In genomic region chr12:69360997-69361899, GRCm38 (mm10) we compare ENCODE assay signal across 8 mouse cellular contexts. TPM values are rescaled to one million over a fixed set of nuclear protein-coding genes. Genes with fewer than 3 reads are reported as not detected.
A peak's percentile ranks its signal among the peaks of the same experiment; 100 is the strongest.
DNase-seq lines count a peak whose midpoint lies in the region; ATAC-seq and TF ChIP-seq lines count a peak whose summit lies in the region.
"Not testable (repeated sequence)": the region's sequence is repeated elsewhere in the genome, so short reads cannot be mapped to it uniquely, and the experiment has no call there.

No protein-coding gene starts in this region.

- peak overlapping the region; percentile 69 for H3K4me2 ChIP-seq in embryonic facial prominence, embryonic 13.5 days
- H3K4me2 ChIP-seq in limb, embryonic 13.5 days (replicated peaks): peak overlapping the region; percentile 72
- H3K4me2 ChIP-seq in midbrain, embryonic 16.5 days (ENCODE audit: low read length): peak overlapping the region; percentile 75

- not testable (repeated sequence) for H3K27me3 ChIP-seq in embryonic facial prominence, embryonic 13.5 days; heart, adult 2 months (ENCODE audit: control insufficient read depth, insufficient read depth, low read length); limb, embryonic 13.5 days; midbrain, embryonic 16.5 days (ENCODE audit: control insufficient read depth, insufficient read depth, low read depth, low read length)

- H3K79me2 ChIP-seq in heart, adult 2 months (replicated peaks; ENCODE audit: control insufficient read depth, insufficient read depth, low read length): not testable (repeated sequence)

- H3K9me3 ChIP-seq in embryonic facial prominence, embryonic 13.5 days; limb, embryonic 13.5 days; midbrain, embryonic 16.5 days (replicated peaks; ENCODE audit: control insufficient read depth, low read length, poor library complexity, severe bottlenecking): not testable (repeated sequence)

- not testable (repeated sequence) for H3K4me1 ChIP-seq in embryonic facial prominence, embryonic 13.5 days; heart, adult 2 months (ENCODE audit: control insufficient read depth, insufficient read depth, low read length); midbrain, embryonic 16.5 days (ENCODE audit: control insufficient read depth, insufficient read depth, low read length)
- H3K4me1 ChIP-seq in limb, embryonic 13.5 days: peaks cover 14% of the 10 kb centered on the region

- TF ChIP-seq CTCF in heart, adult 2 months (IDR thresholded peaks at IDR 0.05): peak; percentile 35

- peak; percentile 96 for ATAC-seq in embryonic facial prominence, embryonic 13.5 days (ENCODE audit: insufficient number of reproducible peaks, insufficient read depth, low FRiP score, low TSS enrichment, low read depth)
- peak; percentile 97 for ATAC-seq in limb, embryonic 13.5 days (ENCODE audit: low FRiP score, low read depth)
- peak; percentile 96 for ATAC-seq in midbrain, embryonic 16.5 days

- peak; percentile 62; the same call in 1 of the 2 replicates for TF ChIP-seq EP300 in heart, adult 2 months (IDR thresholded peaks at IDR 0.05; ENCODE audit: insufficient read depth, low read depth, low read length)

- H3K27ac ChIP-seq in embryonic facial prominence, embryonic 13.5 days: peak overlapping the region; percentile 98
- peak overlapping the region; percentile 91 for H3K27ac ChIP-seq in heart, adult 2 months
- H3K27ac ChIP-seq in limb, embryonic 13.5 days: peak overlapping the region; percentile 98
- peak overlapping the region; percentile 89 for H3K27ac ChIP-seq in midbrain, embryonic 16.5 days (ENCODE audit: low read length)

- peak; percentile 95 for TF ChIP-seq POLR2A in heart, adult 2 months (IDR thresholded peaks at IDR 0.05; ENCODE audit: insufficient read depth, low read depth, low read length)

- intact Hi-C loops in heart, adult 2 months (cut with DNase I): loop anchor here (5.0 to 10.0 kb wide), 2 partner anchors 321 to 534 kb away; partner anchors contain the start of genes Atl1, Map4k5 and Sos2

- H3K9ac ChIP-seq in embryonic facial prominence, embryonic 13.5 days: peak overlapping the region; percentile 76
- H3K9ac ChIP-seq in heart, adult 2 months (ENCODE audit: low read depth, low read length): peak overlapping the region; percentile 77
- peak overlapping the region; percentile 73 for H3K9ac ChIP-seq in limb, embryonic 13.5 days
- H3K9ac ChIP-seq in midbrain, embryonic 16.5 days (ENCODE audit: low read depth, low read length): peak overlapping the region; percentile 73

- H3K4me3 ChIP-seq in embryonic facial prominence, embryonic 13.5 days: peak overlapping the region; percentile 51
- H3K4me3 ChIP-seq in heart, adult 2 months: peak overlapping the region; percentile 64
- peak overlapping the region; percentile 48 for H3K4me3 ChIP-seq in limb, embryonic 13.5 days
- peak overlapping the region; percentile 54 for H3K4me3 ChIP-seq in midbrain, embryonic 16.5 days (ENCODE audit: low read depth, low read length)

- H3K36me3 ChIP-seq in embryonic facial prominence, embryonic 13.5 days; heart, adult 2 months (ENCODE audit: control insufficient read depth, insufficient read depth, low read length); limb, embryonic 13.5 days; midbrain, embryonic 16.5 days (ENCODE audit: control insufficient read depth, insufficient read depth, low read length): not testable (repeated sequence)

- DNase-seq in 3134 (ENCODE audit: extremely low read depth, insufficient read length, low spot score): peak; percentile 99
- peak; percentile 99 to 100 for DNase-seq in adrenal gland, postnatal 36 days
- DNase-seq in heart, adult 2 months: peak; percentile 99 to 100
- peak; percentile 98 to 99 for DNase-seq in kidney, adult 8-10 months
- peak; percentile 99 to 100 for DNase-seq in spleen, postnatal 10 days (ENCODE audit: low spot score in 2 of 2)

- under 1% methylated on average over 43 of the region's 50 CpGs for WGBS in embryonic facial prominence, embryonic 13.5 days
- WGBS in heart, adult 2 months: under 1% methylated on average over 42 of the region's 50 CpGs
- under 1% methylated on average over 41 of the region's 50 CpGs for WGBS in limb, embryonic 13.5 days
- WGBS in midbrain, embryonic 16.5 days: under 1% methylated on average over 37 of the region's 50 CpGs

RNA-seq across cellular contexts. Expression of gene Nemf, which starts 4.3 kb away (rescaled TPM):
- total RNA-seq in adrenal gland, postnatal 36 days (2021): 10 to 100 TPM; 43.7 to 45.6 TPM
- 107 and 112 TPM in 2 replicates for polyA plus RNA-seq in embryonic facial prominence, embryonic 13.5 days (2015; fragmentation: Nextera tagmentation; extraction: Ambion mirVana)
- 10 to 100 TPM; 21.9 to 22.7 TPM for total RNA-seq in heart, adult 2 months (2021)
- 3.8 and 10.5 TPM in 2 replicates for polyA plus RNA-seq in heart, adult 2 months (2012; rRNA removed)
- 103 and 108 TPM in 2 replicates for polyA plus RNA-seq in limb, embryonic 13.5 days (2015; fragmentation: Nextera tagmentation; extraction: Ambion mirVana)
- polyA plus RNA-seq in midbrain, embryonic 16.5 days (2015; fragmentation: Nextera tagmentation; extraction: Ambion mirVana): 86.5 and 91.1 TPM in 2 replicates

RNA-seq across cellular contexts. Expression of gene Arf6, which starts 10.7 kb away (rescaled TPM):
- total RNA-seq in adrenal gland, postnatal 36 days (2021): 100 to 1,000 TPM; 114 to 154 TPM
- polyA plus RNA-seq in embryonic facial prominence, embryonic 13.5 days (2015; fragmentation: Nextera tagmentation; extraction: Ambion mirVana): 48.4 and 56.7 TPM in 2 replicates
- total RNA-seq in heart, adult 2 months (2021): 10 to 100 TPM; 35.0 to 38.7 TPM
- polyA plus RNA-seq in heart, adult 2 months (2012; rRNA removed): 30.3 and 32.9 TPM in 2 replicates
- 45.6 and 45.9 TPM in 2 replicates for polyA plus RNA-seq in limb, embryonic 13.5 days (2015; fragmentation: Nextera tagmentation; extraction: Ambion mirVana)
- polyA plus RNA-seq in midbrain, embryonic 16.5 days (2015; fragmentation: Nextera tagmentation; extraction: Ambion mirVana): 20.4 and 20.7 TPM in 2 replicates

RNA-seq across cellular contexts. Expression of gene Gm9887, which starts 11.0 kb away (rescaled TPM):
- 1 to 10 TPM in 1 of 2 experiments, not detected in 1; 1.1 TPM for total RNA-seq in adrenal gland, postnatal 36 days (2021)
- 1.6 and 2.6 TPM in 2 replicates for polyA plus RNA-seq in embryonic facial prominence, embryonic 13.5 days (2015; fragmentation: Nextera tagmentation; extraction: Ambion mirVana)
- under 1 TPM; 0.39 to 0.84 TPM for total RNA-seq in heart, adult 2 months (2021)
- polyA plus RNA-seq in heart, adult 2 months (2012; rRNA removed): 0.80 TPM in 1 of 2 replicates, not detected in the other
- polyA plus RNA-seq in limb, embryonic 13.5 days (2015; fragmentation: Nextera tagmentation; extraction: Ambion mirVana): 1.0 and 1.4 TPM in 2 replicates
- 0.88 and 0.99 TPM in 2 replicates for polyA plus RNA-seq in midbrain, embryonic 16.5 days (2015; fragmentation: Nextera tagmentation; extraction: Ambion mirVana)

Comparison
In these comparisons a context has a peak if more than half of its experiments do, and no peak if none do; other contexts are left out.
1. Peak in every context shown above with its lines: DNase-seq, ATAC-seq, H3K4me3 ChIP-seq and H3K27ac ChIP-seq.